Mouse (Mus musculus): ENCODE results near the gene Ryr1.

Gene Ryr1

DNA sequence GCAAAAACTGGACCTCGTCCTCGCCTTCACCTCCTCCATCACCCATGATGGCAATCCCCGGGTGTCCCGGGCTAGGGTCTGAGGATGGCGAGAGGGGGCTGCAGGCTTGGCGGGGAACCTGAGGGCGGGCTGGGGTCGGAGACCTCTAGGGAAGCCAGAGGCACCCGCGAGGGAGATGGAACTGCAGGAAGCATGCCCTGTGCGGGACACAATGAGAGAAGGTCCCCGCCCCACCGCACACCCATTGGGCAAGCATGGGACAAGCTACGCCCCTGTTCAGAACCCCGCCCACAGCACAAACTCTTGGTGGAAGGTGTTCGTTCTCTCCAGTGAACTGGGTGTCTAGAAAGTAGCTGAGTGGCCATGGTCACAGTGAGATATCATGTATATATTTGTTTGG, at the start of gene Ryr1:
Ryr1 (minus strand) TSS at position 210 of the 400 bp plus-strand sequence.
- no peak for DNase-seq (ENCODE audit: low spot score in 2 of 2)

GRCm38 (mm10) chr7:29172390-29173016, 47.5 kb upstream of the Ryr1 start:
- no peak for DNase-seq (ENCODE audit: low spot score in 2 of 2)

DNA sequence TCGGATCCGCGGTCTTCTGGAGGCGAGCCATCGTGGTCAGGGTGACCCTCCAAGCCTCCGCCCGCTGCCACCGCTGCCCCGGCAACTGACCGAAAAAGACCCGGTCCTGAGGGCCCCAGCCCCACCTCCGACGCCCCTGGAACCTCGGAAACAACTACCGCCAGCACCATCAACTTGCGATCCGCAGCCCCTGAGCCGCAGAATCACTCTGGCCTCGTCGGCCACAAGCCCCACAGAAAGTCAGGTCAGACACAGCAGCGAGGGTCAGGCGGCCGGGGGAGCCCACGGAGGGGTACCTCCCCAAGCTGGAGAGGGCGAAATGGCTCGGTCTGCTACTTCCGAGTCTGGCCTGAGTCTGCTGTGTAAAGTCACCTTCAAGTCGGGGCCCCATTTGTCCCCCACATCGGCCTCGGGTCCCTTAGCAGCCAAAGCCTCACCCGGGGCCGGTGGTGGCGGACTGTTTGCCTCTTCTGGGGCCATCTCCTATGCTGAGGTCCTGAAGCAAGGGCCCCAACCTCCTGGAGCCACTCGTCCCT, 46.7 kb upstream of the Ryr1 start:
- no peak for DNase-seq (ENCODE audit: low spot score in 2 of 2)

DNA sequence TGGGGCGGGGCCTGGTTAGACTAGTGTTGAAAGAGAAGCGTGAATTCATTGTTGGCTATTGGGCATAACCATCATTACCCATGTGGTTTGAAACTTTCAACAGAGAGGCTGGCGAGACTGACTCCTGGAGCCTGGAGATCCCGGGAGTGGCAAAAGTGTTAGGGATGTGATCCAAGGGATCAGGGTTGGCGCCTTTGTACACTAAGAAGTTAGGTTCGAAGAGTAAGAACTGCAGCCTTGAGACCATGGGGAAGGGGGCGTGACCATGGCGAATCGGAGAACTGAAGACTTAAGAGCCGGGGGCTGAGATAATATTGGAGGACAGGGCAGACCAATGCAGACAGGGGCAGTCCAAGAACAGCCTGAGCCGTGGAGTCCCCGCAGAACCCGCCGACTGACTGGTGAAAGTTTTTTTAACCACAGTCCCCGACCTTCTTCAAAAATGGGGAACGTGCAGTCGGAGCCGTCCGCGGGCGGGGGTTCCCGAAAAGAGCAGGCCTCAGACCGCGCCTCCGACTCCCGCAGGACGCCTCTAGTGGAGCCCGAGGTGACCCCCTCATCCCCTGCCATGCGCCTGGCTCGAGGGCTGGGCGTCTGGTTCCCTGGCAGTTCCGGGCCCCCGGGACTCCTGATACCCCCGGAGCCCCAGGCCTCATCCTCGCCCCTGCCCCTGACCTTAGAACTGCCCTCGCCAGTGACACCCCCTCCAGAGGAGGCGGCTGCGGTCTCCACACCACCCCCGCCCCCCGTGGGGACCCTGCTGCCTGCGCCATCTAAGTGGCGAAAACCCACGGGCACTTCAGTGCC, 46.0 kb upstream of the Ryr1 start:
- DNase-seq (ENCODE audit: low spot score in 2 of 2), result no peak

- peak in 1 of 2 experiments; percentile 58 for DNase-seq (ENCODE audit: low spot score in 2 of 2)
Observed at GRCm38 (mm10) chr7:29170066-29170754, 45.2 kb upstream of the Ryr1 start, which contains the start of the genes Ggn and Spred3. Gene Ggn, plus strand, starts transcription at chr7:29170210. Gene Spred3, minus strand, starts transcription at chr7:29170411.

- peak in 1 of 2 experiments; percentile 83 for DNase-seq (ENCODE audit: low spot score in 2 of 2)
Observed at GRCm38 (mm10) chr7:29169231-29170065, 44.5 kb upstream of the Ryr1 start.

GRCm38 (mm10) chr7:29168791-29169230, 43.8 kb upstream of the Ryr1 start:
- no peak for DNase-seq (ENCODE audit: low spot score in 2 of 2)

- DNase-seq (ENCODE audit: low spot score in 2 of 2), result no peak
Observed at GRCm38 (mm10) chr7:29168121-29168695, 43.2 kb upstream of the Ryr1 start.

DNA sequence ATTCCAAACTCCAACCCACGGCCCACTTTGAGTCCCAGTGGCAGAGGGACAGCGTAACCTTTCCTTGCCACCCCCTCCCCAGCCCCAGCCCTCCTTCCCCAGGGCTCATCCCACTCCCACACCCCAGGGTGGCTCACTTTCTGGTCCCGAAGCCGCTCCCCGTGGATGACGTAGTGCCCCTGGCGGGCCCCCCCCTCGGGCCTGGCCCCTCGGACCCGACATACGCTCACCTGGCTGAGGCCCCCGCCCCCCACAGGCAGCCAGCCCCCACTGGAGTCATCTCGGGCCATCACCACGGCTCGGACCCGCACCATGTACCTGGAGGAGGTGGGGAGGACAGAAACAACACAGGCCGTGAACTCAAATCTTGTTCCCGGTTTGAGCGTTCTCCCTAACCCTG, 42.7 kb upstream of the Ryr1 start:
- no peak for DNase-seq (ENCODE audit: low spot score in 2 of 2)

DNA sequence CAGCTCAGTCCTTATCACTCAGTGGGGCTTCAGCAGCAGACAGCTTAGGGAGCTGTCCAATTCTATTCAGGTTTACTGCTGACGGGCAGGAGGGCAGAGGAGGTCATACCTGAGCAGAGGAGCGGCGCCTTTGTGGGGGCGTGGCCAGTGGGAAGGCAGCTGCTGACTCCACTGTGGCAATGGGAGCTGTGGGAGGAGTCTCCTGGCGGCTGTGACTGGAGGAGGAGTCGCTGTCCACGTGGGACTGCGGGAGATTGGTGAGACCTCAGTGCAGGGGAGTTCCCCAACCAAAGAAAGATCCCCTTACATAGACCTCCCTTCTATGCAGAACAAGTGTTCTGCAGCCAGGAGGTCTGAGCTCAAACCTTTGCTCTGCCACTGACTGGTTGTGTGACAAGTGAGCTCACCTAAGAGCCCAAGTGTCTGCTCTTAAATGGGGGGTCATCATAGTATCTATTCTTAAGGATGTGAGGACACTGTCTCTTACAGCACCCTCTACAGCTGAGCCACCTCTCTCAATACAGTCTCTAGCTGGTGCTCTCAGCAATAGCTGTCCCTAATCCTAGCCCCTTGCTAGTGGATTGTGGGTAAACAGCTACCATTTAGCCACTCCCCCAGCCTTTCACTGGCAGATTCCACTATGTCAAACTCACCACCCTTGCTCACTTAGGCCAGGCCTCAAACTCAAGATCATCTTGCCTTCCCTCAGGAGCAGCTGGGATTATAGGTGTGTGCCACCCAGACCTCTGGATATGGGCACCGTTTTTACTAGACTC, 38.0 kb upstream of the Ryr1 start:
- no peak for DNase-seq (ENCODE audit: low spot score in 2 of 2)

DNA sequence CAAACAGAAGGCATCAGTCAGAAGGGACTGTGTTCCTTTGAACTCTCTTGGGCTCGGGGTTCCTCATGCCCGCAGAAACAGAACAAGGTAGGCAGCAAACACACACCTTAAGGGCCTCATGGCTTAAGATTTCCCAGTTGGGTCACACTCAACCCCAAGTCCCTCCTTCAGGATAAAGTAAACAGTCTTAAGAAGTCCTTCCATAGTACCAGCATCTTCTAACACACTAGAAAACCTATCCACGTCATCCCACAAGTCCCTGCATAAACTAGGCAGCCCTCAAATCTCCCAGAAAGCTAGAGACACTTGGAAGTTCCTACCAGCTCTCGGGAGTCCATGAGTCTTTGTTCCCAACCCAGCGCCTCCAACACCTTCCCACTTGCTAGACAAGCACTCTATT, 37.3 kb upstream of the Ryr1 start:
- DNase-seq (ENCODE audit: low spot score in 2 of 2), result no peak

DNA sequence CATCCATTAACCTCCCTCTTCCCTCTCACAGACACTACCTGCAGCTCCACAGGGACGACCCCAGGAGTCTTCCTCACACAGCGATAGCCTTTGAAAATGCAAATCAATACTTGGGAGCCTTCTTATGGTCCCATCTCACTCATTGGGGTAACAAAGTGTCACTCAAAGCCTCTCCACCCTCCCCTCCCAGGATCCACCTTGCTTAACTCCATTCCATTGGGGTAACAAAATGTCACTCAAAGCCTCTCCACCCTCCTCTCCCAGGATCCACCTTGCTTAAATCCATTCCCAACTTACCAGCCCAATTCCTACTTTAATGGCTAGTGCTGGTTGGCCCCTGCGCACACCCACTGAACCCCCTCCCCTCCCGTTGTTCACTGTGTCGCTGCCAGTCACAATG, 33.3 kb upstream of the Ryr1 start:
- no peak for DNase-seq (ENCODE audit: low spot score in 2 of 2)

DNA sequence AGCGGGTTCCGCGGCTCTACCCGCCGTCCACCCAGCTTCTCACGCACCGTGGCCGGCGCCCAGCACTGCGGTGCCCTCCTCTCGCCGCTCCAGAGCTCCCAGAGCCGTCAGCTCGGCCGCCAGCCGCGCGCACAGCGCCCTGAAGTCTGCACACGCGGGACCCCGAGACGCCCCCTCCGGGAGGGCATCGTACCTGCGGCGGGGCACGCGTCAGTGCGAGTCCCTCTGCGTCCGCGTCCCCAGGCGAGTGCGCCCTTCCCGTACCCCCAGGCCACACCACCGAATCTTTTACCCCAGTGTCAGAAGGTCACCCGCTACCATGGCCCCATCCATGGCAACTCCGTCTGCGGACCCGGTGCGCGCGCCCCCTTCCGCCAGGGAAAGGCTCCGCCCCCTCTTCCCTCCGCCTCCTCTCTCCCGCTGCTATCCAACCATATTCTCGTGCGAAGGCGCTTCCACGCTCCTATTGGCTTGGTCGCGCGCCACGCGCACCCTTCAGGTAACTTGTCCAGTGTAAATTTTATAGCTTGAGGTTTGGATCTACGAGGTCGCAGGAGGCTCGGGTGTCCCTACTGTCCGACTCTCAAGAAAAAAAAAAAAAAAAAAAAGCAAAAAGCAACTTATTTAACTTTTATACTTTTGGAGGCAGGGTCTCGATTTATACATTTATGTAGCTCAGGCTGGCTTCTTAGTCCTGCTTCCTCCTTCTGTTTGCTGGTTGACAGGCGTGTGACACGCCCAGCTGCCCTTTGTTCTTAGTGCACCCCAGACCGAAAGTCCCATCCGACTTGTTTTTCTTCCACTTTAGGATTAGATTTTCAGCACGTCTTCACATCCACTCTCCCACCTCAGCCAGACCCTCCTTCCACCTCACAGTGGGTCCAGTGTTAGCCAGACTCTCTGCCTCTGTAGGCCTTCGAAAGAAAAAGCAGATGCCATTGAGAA, 31.1 kb upstream of the Ryr1 start, which contains the start of gene Fam98c:
Fam98c (minus strand) TSS at position 397 of the 945 bp plus-strand sequence.
- peak in 1 of 2 experiments; percentile 87 for DNase-seq (ENCODE audit: low spot score in 2 of 2)

DNA sequence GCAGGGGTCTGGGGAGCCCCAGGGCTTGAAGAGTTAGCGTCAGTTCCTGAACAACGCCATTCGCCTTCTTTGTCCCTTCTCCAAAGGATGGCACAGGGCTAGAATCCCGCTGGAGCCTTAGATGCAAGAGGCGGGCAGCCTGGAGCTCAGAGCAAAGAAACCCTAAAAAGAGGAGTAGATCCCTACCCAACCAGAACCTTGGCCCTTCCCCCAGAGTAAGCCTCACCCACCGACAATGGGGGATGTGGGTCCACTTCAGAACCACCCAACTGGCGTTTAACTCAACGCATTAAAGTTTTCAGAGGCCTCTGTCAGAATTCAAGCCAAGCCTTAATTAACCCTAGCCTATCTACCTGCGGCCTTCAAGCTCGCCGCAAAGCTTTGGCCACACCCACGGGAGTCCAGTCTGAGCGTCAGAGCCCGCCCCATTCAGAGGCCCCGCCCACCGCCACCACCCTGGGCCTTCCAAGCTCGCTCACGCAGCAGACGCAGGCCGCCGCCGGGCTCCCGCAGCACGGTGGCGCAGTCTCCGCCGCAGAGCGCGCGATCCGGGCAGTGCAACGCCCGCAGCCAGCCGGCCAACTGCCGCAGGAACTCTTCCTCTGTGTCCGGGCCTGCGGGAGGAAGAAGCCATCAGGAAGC, 30.3 kb upstream of the Ryr1 start:
- peak; percentile 76 to 86 for DNase-seq (ENCODE audit: low spot score in 2 of 2)

DNA sequence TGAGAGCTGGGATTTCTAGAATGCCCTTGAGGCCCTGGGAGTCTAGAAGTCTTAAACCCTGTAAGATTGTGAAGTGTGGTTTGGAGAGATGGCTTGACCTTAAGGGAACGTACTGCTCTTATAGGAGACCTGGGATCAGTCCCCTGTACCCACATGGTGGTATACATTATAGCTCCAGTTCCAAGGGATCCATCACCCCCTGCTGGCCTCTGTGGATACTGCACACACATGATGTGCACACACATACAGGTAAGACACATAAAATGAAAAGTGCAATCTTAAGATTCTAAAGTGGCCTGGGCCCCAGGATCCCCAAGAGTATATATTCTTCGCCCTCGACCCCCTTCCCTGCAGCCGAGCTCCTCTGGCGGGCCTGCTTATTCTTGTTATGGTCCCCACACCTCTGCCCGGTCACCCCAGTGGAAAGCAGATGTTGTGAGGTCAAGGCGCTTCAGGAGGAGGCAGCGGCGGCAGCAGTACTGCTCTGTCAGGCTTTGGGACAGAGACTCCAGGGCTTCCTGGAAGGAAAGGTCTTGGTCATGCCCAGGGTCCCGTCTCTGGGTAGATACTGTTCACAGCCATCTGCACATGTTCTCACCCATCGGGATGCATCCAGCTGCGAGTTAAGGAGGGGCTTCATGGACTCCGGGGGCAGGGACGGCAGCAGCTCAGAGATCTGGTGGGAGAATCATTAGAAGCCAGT, 29.2 kb upstream of the Ryr1 start:
- DNase-seq (ENCODE audit: low spot score in 2 of 2), result no peak

GRCm38 (mm10) chr7:29151486-29151885, 26.5 kb upstream of the Ryr1 start:
- DNase-seq (ENCODE audit: low spot score in 2 of 2), result no peak

DNA sequence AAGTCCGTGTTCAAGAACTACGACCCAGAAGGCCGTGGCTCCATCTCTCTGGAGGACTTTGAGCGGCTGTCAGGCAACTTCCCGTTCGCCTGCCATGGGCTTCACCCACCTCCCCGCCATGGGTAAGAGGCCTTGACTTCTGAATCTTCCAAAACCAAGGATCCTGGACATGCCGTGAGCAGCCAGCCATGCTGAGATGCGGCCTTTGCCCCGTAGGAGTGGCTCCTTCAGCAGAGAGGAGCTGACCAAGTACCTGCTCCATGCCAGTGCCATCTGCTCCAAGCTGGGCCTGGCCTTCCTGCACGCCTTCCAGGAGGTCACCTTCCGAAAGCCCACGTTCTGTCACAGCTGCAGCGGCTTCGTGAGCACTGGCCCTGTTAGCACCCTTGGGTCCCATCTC, 23.8 kb upstream of the Ryr1 start:
- no peak for DNase-seq (ENCODE audit: low spot score in 2 of 2)
